Mouse (Mus musculus): ENCODE measurements around the gene Lrba.

The Lrba gene

DNA sequence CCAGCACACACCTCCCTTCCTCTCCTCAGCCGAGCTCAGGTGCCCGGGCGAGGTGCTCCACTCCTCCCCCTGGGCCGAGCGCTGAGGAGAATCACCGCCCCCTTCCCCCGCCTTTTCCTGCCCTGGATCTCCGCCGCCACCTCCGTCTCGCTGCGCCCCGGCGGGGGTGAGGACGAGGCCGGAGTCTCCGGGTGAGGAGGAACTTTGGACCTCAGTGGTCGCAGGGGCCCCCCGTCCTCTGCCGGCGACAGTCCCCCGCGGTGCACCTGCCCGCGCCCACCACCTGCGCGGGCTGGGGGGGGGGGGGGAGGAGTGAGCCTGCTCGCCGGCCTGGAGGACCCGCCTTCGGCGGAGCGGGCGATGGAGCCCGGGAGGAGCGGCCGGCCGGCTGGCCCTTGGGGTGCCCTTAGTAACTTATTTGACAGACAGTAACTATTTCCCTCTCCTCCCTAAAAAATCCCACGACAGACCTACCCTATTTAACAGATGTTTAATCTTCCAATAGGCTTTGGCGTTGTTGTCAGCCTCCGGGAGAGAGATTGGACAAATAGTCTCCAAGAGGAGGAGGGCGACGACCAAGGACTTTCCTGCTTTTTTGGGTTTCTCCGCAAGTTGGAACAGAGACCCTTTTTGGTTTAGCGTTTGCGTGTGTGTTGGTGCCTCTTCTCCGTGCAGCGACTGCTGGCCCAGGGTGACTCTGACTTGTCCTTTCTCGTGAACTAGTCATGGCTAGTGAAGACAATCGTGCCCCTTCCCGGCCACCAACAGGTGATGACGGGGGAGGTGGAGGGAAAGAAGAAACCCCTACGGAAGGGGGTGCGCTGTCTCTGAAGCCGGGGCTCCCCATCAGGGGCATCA is at the start of gene Lrba:
Gene Lrba, plus strand, starts transcription at position 117 of the 858 bp plus-strand sequence.
- peak in 1 of 2 experiments; percentile 48 for DNase-seq (ENCODE audit: low spot score in 2 of 2)

DNA sequence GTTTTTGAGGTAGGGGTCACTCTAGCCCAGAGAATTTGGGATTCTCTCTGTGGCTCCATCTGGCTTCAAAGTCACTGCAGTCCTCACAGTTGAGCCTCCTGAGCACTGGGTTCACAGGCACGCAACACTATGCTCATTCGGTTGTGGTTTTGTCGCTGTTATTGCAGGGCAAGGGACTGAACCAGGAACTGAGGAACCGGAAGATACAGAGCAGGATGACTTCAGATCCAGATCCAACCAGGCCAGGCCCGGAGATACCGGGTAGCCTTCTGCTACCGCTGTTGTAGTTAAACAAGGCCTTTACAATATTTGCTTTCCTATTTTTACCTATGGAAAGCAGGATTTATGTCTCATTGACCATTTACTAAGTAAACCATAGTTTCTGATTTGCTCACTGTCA is 44.8 kb upstream of the Lrba start:
- no peak for DNase-seq (ENCODE audit: low spot score in 2 of 2)

DNA sequence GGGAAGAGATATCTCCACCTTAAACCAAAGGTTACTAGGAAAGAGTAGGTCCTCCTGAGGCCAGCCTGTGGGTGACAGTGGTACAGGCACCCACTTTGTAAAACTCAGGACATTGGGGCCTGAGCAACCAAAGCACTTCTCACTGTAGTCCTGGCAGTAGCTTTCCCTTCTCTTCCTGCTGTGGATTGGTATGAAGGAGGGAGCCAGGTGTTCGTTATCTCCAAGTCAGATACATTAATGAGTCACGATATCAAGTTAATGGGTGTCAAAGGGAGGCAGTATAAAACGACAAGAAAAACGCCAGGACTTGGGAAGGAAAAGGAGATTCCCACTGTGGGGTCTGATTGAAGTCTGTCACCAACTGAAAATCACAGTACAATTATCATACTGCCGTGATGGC is 43.4 kb upstream of the Lrba start:
- no peak for DNase-seq (ENCODE audit: low spot score in 2 of 2)

DNA sequence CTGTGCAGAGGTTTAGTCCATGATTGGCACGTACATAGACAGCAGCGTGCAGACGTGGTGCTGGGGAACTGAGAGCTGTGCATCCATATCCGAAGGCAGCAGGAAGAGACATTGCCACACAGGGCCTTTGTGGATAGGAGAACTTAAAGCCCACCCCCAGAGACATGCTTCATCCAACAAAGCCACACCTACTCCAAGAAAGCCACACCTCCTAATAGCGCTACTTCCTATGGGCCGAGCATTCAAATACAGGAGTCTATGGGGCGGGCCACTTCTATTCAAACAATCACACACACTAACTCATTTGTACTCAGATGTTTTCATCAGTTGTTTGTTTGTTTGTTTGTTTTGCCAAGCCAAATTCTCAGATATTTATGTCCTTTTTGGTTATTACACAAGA is 39.9 kb upstream of the Lrba start:
- no peak for DNase-seq (ENCODE audit: low spot score in 2 of 2)

DNA sequence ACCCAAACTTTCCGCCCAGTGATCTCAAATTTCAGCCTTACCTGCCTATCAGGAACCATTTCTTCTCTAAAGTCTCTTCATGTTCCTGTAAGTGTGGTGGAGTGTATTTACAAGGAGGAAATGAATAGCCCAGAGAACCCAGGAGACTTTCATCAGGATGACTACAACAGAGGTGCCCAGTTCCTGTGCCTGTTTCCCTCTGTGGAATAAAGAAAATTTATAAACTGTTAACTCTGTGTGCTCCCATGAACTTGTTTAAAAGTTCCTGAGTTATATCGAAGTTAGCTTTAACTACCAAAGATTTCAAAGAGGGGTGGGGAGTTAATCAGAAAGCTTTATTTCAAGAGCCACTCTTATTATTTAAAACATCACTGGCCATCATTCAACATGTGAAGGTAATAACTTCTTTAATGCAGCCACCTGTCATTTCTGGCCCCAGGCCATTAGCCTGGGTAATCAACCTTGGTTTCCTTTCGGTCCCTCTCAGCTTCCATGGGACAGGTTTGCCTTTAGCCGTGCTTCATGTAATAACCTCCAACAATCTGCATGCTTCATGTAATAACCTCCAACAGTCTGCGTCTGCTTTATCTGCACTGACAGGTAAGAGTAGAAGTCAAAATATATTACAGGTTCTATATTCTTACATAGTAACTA is 36.6 kb upstream of the Lrba start:
- no peak for DNase-seq (ENCODE audit: low spot score in 2 of 2)

DNA sequence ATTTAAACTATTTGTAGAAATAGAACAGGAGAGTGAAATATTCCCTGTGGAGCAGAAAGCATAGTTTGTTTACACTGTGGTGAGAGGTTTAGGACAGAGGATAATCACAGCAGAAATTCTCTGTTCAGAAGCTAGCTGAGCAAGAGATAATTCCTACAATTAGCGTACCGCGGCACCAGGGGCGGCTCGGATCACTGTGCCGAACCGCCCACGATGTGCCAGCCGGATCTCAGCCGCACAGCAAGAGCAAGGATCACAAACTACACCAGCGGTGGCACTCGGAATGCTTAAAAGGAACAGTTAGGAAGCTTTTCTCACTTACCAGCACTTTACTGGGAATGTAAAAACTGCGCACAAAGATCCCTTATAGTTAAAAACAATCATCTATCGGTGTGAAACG is 28.5 kb upstream of the Lrba start:
- DNase-seq (ENCODE audit: low spot score in 2 of 2) = peak; percentile 2 to 72

DNA sequence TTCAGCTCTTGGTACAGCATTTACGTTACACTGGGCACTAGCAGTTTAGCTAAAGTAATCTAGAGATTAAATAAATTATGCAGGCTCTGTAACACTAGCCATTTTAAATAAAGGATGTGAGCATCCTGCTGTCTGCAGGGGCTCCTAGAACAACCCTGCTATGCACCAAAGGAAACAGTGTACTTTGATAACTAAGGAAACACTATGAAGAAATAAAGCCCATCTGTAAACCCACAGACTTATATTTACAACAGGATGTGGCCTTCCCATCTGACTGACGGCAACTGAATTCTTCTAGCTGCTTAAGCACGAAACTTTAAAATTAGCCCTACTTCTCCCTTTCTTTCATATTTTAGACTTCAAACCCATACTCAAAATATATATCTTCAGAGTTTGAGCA is 28.0 kb upstream of the Lrba start:
- no peak for DNase-seq (ENCODE audit: low spot score in 2 of 2)

DNA sequence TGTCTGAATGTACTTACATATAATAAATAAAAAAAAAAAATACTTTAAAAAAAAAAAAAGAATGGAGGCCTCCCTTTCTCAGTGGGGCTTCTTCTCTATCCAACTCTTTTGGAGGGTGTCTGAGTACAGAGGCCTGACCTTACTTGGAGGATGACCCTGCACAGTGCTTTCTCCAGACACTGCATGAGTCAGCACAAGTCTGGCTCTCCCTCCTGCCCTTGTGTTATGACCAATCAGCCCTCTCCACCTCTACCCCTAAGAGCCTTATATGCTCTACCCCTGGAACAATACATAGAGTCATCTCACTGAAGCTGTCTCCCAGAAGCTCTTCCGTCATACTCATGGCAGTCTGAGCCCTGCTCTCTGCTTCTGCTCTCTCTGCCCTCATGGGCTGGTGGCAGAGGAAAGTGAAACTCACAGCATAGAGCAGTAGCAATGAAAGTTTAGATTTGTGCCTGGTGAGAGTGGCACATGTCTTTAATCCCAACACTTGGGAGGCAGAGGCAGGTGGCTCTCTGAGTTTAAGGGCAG is 22.8 kb upstream of the Lrba start:
- no peak for DNase-seq (ENCODE audit: low spot score in 2 of 2)

DNA sequence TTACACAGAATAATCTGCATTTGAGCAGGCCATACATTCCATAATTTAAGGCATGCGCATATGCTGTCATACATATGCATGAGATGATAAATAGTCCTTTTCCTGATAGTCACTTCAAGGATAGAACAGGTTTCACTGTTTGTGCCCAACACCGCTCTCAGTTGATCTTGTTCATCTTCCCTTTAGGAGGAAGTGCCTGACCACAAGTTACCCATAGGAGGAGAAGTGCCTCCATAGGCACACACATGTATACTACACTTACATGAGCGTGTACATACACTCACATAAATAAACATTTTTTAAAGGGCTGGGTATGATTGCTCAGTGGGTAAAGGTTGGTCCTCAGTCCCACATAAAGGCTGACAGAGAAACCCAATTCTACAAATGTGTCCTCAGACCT is 22.0 kb upstream of the Lrba start:
- DNase-seq (ENCODE audit: low spot score in 2 of 2) = no peak

DNA sequence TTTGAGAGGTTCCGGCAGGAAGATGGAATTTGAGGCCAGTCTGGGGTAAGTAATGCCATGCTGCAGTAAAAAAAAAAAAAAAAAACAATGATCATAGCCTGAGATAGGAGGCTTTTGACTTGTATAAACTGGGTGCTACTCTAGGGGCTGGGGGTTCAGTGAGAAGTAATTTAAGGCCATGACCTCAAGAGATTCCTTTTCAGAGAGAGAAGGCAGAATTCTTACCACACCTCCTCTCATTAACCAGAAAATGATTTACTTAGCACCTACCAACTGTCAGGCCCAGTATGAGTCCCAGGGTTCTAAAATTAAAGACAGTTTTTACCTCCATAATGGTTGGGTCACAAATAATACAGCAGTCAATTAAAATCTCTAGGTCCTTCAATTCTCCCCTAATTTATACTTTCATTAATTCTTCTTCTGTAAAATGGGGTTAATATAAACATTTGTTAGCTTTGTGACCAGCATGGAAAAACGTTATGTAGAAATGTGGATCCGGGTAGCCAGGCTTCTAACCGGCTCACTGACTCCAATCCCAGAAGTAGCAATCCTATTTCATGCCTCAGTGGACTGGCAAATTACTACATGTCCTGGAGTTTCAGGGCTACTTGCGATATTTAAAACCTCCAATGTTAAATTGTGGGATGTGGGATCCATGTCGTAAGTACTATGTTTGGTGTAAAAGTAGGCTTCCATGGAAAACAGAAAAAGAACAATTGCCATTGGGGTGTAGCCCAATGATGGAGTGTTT is 19.7 kb upstream of the Lrba start:
- DNase-seq (ENCODE audit: low spot score in 2 of 2) = no peak

DNA sequence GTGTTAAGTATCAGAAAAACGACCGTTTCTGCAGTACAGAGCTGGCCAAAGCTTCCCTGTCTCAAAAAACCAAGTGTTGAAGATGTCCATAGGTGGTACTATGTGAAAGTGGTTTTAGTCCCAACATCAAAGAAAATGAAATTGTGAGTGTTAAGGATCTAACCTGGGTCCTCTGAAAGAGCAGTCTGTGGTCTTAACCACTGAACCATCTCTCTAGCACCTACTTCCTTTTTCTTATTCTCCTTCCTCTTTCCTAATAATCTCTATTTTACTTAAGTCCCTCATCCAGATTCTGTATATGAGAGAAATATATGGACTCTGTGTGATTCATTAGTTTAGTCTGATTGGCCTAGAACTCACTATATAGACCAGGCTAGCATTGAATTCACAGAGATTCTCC is 17.9 kb upstream of the Lrba start:
- no peak for DNase-seq (ENCODE audit: low spot score in 2 of 2)

DNA sequence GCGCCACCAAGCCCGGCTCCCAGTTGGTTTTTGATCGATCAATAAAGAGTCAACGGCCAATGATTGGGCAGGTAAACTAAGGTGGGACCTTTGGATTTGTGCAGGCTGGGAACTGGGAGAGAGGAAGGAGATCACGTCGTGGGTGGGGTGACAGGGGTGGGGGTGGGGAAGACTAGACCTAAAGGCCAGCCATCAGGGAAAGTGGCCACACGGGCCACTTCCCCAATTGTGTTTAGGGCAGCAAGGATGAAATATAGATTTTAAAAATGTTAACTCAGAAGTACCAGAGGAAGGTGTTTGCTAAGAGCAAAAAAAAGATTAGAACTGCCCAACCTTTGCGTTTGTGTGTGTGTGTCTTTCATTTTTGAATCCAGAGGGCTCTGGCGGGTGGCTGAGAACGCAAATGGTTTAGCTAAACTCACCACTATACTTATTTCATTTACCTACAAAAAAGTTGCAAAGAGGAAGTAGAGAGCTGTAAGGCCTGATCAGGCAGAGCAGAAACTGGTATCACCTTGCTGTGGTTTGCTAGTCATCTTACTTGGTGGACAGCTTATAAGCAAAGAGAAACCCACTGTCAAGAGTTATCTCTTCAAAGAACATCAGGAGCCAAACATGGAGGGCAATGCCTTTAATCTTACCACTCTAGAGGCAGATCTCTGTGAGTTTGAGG is 14.1 kb upstream of the Lrba start:
- DNase-seq (ENCODE audit: low spot score in 2 of 2) = no peak

DNA sequence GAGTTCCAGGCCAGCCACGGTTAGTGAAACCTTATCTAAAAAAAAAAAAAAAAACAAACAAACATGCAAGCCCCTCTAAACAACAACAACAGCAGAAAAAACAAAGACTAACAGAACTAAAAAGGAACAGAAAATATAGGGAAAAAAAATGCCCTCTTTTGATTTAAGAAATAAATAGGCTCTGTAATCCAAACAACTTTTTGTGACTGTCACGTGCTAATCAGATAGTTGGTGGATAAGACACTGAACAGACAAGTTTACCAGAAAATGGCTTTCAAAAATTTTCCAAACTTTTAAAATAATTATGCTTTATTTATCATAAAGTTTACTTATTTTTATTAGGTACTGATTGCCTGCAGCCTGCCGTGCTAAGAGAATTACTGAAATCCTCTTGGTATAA is 13.5 kb upstream of the Lrba start:
- DNase-seq (ENCODE audit: low spot score in 2 of 2) = no peak

DNA sequence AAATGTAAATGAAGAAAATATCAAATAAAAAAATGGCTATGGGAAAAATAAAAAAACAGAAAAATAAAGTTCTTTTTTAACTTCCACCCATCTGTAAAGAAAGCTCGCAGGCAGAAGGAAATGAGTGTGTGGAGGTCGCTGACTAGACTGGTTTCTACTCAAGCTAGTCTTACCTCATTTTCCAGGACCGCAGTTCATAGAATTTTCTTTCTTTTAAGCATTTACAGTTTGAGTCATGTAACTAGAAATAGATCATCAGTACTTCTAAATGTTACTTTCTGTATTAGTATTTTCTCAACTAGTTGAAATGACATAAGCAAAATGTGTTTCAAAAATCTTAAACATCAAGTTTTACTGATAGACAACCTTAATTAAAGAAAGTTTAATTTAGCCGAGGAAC is 10.2 kb upstream of the Lrba start:
- no peak for DNase-seq (ENCODE audit: low spot score in 2 of 2)

DNA sequence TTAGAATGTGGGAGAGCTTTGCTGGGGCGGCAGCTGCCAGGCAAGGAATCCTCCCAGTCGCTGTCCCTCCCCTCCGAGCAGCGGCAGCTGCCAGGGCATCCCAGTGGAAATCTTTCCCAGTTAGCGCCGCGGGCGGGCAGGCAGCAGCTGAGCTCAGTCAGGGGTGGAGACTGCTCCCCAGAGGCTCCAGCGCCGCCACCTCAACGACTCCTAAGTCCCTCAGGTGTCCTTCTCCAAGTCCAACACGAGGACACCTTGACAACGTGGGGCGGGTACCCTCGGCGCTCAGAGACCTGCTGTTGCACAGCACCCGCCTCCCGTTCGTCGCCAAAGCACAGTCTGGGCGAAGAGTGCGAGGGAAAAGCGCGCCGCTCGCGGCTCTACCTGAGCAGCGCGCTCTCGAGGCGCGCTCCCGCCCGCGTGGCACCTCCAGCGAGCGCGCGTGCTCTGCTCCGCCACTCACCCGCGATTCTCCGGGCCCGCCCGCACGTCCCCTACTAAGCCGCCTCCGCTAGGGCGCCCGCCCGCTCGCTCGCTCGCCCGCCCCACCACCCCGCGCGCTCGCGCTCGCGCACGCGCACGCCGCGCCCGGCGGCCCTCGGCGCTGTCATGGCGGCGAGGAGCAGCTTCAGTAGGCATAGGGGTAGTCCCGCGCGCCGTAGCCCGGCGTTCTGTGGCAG is 706 bp upstream of the Lrba start:
- DNase-seq (ENCODE audit: low spot score in 2 of 2) = peak; percentile 67 to 83

DNA sequence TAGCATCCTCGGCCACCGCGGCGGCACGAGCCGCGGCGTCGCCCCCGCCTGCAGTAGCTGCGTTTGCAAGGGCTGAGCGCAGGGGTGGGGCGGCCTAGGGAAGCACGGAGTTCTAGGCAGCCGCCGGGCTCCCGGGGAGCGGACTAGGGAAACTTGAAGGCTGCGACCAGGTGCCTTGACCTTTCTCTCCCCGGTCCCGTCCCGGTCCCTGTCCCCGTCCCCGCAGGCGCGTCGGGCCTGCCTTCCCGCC is 241 bp upstream of the Lrba start:
- DNase-seq (ENCODE audit: low spot score in 2 of 2) = no peak

DNA sequence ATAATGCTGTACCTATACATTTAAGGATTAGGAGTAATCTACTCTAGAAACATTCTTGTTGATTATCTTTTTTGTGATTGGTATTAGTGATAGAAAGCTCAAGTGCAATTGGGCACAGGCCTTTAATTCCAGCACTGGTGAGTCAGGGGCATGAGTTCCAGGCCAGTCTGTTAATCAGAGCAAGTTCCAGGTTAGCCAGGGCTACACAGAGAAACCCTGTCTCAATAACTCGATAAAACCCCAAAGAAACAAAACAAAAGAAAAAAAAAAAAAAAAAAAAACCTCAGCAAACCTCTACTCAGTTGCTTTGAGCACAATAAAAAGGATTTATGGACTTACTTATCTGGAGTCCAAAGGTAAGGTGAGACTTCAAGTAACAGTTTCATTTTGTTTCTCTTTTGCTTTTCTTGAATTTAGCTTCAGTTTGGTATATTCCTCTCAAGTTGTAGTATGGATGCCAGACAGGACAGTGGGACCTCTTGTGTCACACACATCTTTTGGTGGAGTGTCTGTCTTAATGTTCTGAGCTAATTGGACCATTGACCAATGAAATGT is 7.1 kb downstream of the Lrba start:
- DNase-seq (ENCODE audit: low spot score in 2 of 2) = no peak

DNA sequence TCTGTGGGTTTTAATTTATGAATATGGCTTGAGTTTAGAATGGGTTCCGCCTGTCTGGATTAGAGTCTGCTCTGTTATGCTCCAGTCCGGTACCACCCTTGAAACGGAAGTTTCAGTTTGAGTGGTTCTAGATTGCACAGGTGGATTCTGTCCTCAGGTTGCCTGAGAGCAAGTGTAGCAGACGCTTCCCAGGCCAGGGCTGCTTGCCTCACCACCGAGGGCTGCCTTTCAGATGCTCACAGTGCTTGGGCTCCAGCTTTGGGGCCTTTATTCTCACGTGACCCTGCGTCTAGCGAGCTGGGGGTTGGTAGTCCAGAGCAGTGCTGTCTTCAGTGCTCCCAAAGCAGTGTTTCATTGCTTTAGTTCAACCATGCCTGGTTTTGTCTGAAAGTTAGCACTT is 22.7 kb downstream of the Lrba start:
- no peak for DNase-seq (ENCODE audit: low spot score in 2 of 2)

DNA sequence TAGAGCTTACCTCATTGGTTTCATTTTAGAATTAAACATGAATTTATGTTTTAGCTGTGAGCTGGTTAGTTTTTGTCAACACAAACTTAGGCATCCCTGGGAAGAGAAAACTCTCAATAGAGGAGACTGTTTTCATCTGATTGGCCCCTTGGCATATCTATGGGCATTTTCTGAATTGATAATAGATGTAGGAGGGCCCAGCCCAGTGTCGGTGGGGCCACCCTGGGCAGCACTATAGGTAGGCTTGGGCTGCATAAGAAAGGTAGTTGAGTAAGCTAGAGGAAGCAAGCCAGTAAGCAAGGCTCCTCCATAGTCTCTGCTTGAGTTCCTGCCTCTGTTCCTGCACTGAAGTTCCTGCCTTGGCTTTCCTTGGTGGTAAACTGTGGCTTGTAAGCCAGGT is 26.7 kb downstream of the Lrba start:
- no peak for DNase-seq (ENCODE audit: low spot score in 2 of 2)

DNA sequence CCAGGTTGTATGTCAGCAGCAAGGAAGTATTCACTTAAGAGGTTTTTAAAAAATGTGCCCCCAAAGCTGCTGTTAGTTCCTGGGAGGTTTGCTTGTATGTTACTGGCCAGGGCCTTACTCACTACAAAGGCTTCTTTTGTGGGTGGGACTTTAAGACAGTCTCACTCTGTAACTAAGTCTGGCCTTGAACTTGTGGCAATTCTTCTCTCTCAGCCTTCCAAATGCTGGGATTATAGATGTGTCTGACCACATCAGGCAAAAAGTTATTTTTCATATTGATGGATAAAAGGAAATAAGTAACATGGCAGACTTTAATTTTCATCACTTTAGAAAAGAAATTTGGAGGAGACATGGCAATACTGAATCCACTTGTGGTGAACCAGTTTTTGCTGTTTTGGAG is 28.1 kb downstream of the Lrba start:
- DNase-seq (ENCODE audit: low spot score in 2 of 2) = no peak

DNA sequence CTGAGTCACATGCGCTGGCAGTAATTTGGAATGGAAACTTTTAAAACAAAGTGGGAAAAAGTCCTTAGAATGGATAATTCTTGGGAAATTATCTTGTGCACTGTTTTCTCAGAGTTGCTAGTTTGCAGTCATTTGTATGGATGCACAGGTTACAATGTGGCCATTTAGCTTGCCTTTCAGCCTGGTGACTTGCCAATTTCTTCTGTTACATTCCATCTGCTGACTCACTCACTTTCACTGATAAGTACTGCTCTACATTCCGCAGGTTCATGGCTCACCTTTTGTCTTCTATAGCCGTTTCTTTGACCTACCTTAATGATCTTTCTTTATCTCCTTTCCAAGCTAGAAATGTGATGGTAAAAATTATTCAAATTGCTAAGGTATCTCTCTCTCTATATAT is 28.6 kb downstream of the Lrba start:
- no peak for DNase-seq (ENCODE audit: low spot score in 2 of 2)

Measured in left cerebral cortex, adult 9 months (tissue).